25 mouse cellular contexts compared by ENCODE assay signal in genomic region chr8:54562137-54562536, GRCm38 (mm10). TPM values are rescaled to one million over a fixed set of nuclear protein-coding genes. Genes with fewer than 3 reads are reported as not detected.
DNase-seq lines count a peak whose midpoint lies in the region; ATAC-seq and TF ChIP-seq lines count a peak whose summit lies in the region.
"Had no signal": no experiment of that assay in that cellular context is flagged by ENCODE, and none has a peak within 500 bp of the region (broad histone marks: within the 10 kb centered on the region; RNA-seq: fewer than 3 reads in every experiment).

No protein-coding gene starts in this region.

- no peak overlapping the region for H3K27ac ChIP-seq in liver, adult 2 months (replicated peaks; ENCODE audit: insufficient read depth, low read depth, low read length)
- H3K27ac ChIP-seq in liver, embryonic 12.5 days, result no peak overlapping the region
- no peak overlapping the region for H3K27ac ChIP-seq in intestine, embryonic 16.5 days (ENCODE audit: low read length)
- H3K27ac ChIP-seq: forebrain, embryonic 15.5 days; stomach, embryonic 15.5 days had no signal

- no peaks in the 10 kb centered on the region for H3K9me3 ChIP-seq in liver, embryonic 12.5 days (replicated peaks)
- H3K9me3 ChIP-seq in intestine, embryonic 16.5 days (ENCODE audit: control insufficient read depth, low read length), result no peaks in the 10 kb centered on the region
- H3K9me3 ChIP-seq: forebrain, embryonic 15.5 days; stomach, embryonic 15.5 days had no signal

- no peak for TF ChIP-seq CTCF in liver, adult 2 months (IDR thresholded peaks at IDR 0.05; ENCODE audit: low read depth, low read length)

- no peaks in the 10 kb centered on the region for H3K79me2 ChIP-seq in liver, adult 2 months (ENCODE audit: control insufficient read depth, insufficient read depth, low read length)

- no peak for TF ChIP-seq POLR2A in liver, adult 2 months (IDR thresholded peaks at IDR 0.05; ENCODE audit: extremely low read depth, insufficient read depth, low read length)

- no peaks in the 10 kb centered on the region for H3K27me3 ChIP-seq in liver, adult 2 months (ENCODE audit: control insufficient read depth, insufficient read depth, low read length)
- H3K27me3 ChIP-seq in liver, embryonic 12.5 days (replicated peaks), result no peaks in the 10 kb centered on the region
- H3K27me3 ChIP-seq in intestine, embryonic 16.5 days (replicated peaks; ENCODE audit: control insufficient read depth, insufficient read depth, low read length), result no peaks in the 10 kb centered on the region
- H3K27me3 ChIP-seq: forebrain, embryonic 15.5 days; stomach, embryonic 15.5 days had no signal

- H3K4me1 ChIP-seq in liver, adult 2 months (ENCODE audit: control insufficient read depth, insufficient read depth, low read length), result no peaks in the 10 kb centered on the region
- peaks cover 6% of the 10 kb centered on the region; the same call in 1 of the 2 replicates for H3K4me1 ChIP-seq in liver, embryonic 12.5 days
- no peaks in the 10 kb centered on the region for H3K4me1 ChIP-seq in intestine, embryonic 16.5 days (ENCODE audit: control insufficient read depth, insufficient read depth, low read length)
- H3K4me1 ChIP-seq: forebrain, embryonic 15.5 days; stomach, embryonic 15.5 days had no signal

- ATAC-seq in frontal cortex, adult (ENCODE audit: low TSS enrichment), result peak; percentile 22; the same call in 1 of the 2 replicates
- no peak for ATAC-seq in liver, embryonic 12.5 days
- ATAC-seq in intestine, embryonic 16.5 days, result no peak
- ATAC-seq: activated CD4-positive, CD25-positive, alpha-beta regulatory T cell, adult 4 months; forebrain, embryonic 15.5 days had no signal

- H3K36me3 ChIP-seq in liver, adult 2 months (ENCODE audit: control insufficient read depth, insufficient read depth, low read length), result no peaks in the 10 kb centered on the region
- no peaks in the 10 kb centered on the region for H3K36me3 ChIP-seq in liver, embryonic 12.5 days
- no peaks in the 10 kb centered on the region for H3K36me3 ChIP-seq in intestine, embryonic 16.5 days (ENCODE audit: control insufficient read depth, insufficient read depth, low read length)
- H3K36me3 ChIP-seq: forebrain, embryonic 15.5 days; stomach, embryonic 15.5 days had no signal

- no peak for DNase-seq in frontal cortex, postnatal 36 days (ENCODE audit: low spot score in 2 of 2)
- peak; percentile 2 for DNase-seq in liver, adult 2 months (ENCODE audit: extremely low read depth, low read depth, low spot score)
- peak; percentile 12 to 24 for DNase-seq in B cell, adult 2 months
- peak; percentile 10 for DNase-seq in lung, postnatal 36 days
- DNase-seq in cerebellum, adult 11 months, result no peak
- DNase-seq: adrenal gland, postnatal 14 days; cerebellum, postnatal 25 days; gastrocnemius, postnatal 25 days; kidney, adult 8-10 months; layer of hippocampus, postnatal 36 days; liver; right cerebral cortex, adult 18-20 months; thymus, adult 2 months had no signal

- H3K4me2 ChIP-seq in liver, embryonic 12.5 days, result no peak overlapping the region
- H3K4me2 ChIP-seq in intestine, embryonic 16.5 days (ENCODE audit: low read depth, low read length), result no peak overlapping the region
- H3K4me2 ChIP-seq: forebrain, embryonic 15.5 days; stomach, embryonic 15.5 days had no signal

- no peak overlapping the region for H3K9ac ChIP-seq in liver, adult 2 months (ENCODE audit: low read depth, low read length)
- no peak overlapping the region for H3K9ac ChIP-seq in liver, embryonic 12.5 days
- no peak overlapping the region for H3K9ac ChIP-seq in intestine, embryonic 16.5 days (ENCODE audit: low read depth, low read length)
- H3K9ac ChIP-seq: forebrain, embryonic 15.5 days; stomach, embryonic 15.5 days had no signal

- no peak overlapping the region for H3K4me3 ChIP-seq in liver, adult 2 months (ENCODE audit: insufficient read depth, low read depth, low read length)
- H3K4me3 ChIP-seq in liver, embryonic 12.5 days, result no peak overlapping the region
- H3K4me3 ChIP-seq in intestine, embryonic 16.5 days (ENCODE audit: low read length), result no peak overlapping the region
- H3K4me3 ChIP-seq: forebrain, embryonic 15.5 days; stomach, embryonic 15.5 days had no signal

- WGBS in liver, adult 2 months, result 57% methylated on average over 4 of the region's 4 CpGs
- 31% methylated on average over 4 of the region's 4 CpGs for WGBS in liver, embryonic 12.5 days (ENCODE audit: insufficient replicate concordance)
- WGBS in intestine, embryonic 16.5 days, result 56% methylated on average over 4 of the region's 4 CpGs

RNA-seq across cellular contexts. Expression of gene Spcs3, which starts 32.3 kb away (rescaled TPM):
- 82.3 and 83.2 TPM in 2 replicates for total RNA-seq in liver, adult 2 months (2014; rRNA removed)
- polyA plus RNA-seq in liver, adult 2 months (2012; rRNA removed), result 13.5 TPM in 2 replicates
- 97.5 and 97.7 TPM in 2 replicates for polyA plus RNA-seq in liver, embryonic 12.5 days (2016; fragmentation: Nextera tagmentation; extraction: Ambion mirVana)
- polyA plus RNA-seq in intestine, embryonic 16.5 days (2015; fragmentation: Nextera tagmentation; extraction: Ambion mirVana), result 88.6 and 89.9 TPM in 2 replicates

RNA-seq across cellular contexts. Expression of gene Asb5, which starts 32.8 kb away (rescaled TPM):
- 0.09 and 0.40 TPM in 2 replicates for total RNA-seq in liver, adult 2 months (2014; rRNA removed)
- 0.38 and 0.83 TPM in 2 replicates for polyA plus RNA-seq in liver, adult 2 months (2012; rRNA removed)
- 3.0 and 4.1 TPM in 2 replicates for polyA plus RNA-seq in liver, embryonic 12.5 days (2016; fragmentation: Nextera tagmentation; extraction: Ambion mirVana)
- polyA plus RNA-seq in intestine, embryonic 16.5 days (2015; fragmentation: Nextera tagmentation; extraction: Ambion mirVana), result 3.0 and 3.6 TPM in 2 replicates
- total RNA-seq: adrenal gland, postnatal 14 days; hematopoietic stem cell, adult 5-6 weeks; megakaryocyte-erythroid progenitor cell, adult 5-6 weeks had no signal
- polyA plus RNA-seq: activated CD4-positive, CD25-positive, alpha-beta regulatory T cell, adult 4 months had no signal

RNA-seq across cellular contexts. Expression of gene Spata4, which starts 38.4 kb away (rescaled TPM):
- total RNA-seq in liver, adult 2 months (2014; rRNA removed), result not detected in 2 replicates
- not detected in 2 replicates for polyA plus RNA-seq in liver, adult 2 months (2012; rRNA removed)
- not detected in 2 replicates for polyA plus RNA-seq in liver, embryonic 12.5 days (2016; fragmentation: Nextera tagmentation; extraction: Ambion mirVana)
- not detected in 2 replicates for polyA plus RNA-seq in intestine, embryonic 16.5 days (2015; fragmentation: Nextera tagmentation; extraction: Ambion mirVana)
- total RNA-seq: adrenal gland, postnatal 14 days; gastrocnemius, postnatal 25 days; hematopoietic stem cell, adult 5-6 weeks; layer of hippocampus, adult 18-20 months; megakaryocyte-erythroid progenitor cell, adult 5-6 weeks had no signal
- polyA plus RNA-seq: activated CD4-positive, CD25-positive, alpha-beta regulatory T cell, adult 4 months; heart, embryonic 14.5 days; neural tube, embryonic 11.5 days; small intestine, adult 2 months; stomach, embryonic 15.5 days; thymus, adult 2 months had no signal

Comparison
In these comparisons a context has a peak if more than half of its experiments do, and no peak if none do; other contexts are left out.
1. DNase-seq: peak in liver, adult 2 months (single experiment), B cell, adult 2 months (2 of 2) and lung, postnatal 36 days (single experiment); none in frontal cortex, postnatal 36 days (0 of 2) and cerebellum, adult 11 months (single experiment).